ENCODE assay signal across 20 mouse cellular contexts in the genomic region with DNA sequence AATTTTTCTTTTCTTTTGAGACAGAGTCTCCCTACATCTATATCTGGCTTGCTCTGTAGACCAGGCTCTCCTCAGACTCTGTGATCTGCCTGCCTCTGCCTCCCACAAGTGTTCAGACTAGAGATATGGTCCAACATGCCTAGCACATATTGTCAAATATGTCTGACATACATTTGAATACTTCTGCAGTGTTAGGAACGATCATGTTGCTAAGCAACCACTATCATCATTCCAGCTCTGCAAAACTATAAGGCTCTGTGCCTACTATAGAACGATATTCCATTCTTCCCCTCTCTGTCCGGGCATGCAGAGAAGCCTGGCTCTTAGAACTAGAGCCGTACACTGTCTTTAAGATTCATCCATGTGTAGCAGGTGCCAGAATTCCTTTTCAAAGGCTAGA. TPM values are rescaled to one million over a fixed set of nuclear protein-coding genes. Genes with fewer than 3 reads are reported as not detected.
DNase-seq lines count a peak whose midpoint lies in the region; ATAC-seq and TF ChIP-seq lines count a peak whose summit lies in the region.
"Had no signal": no experiment of that assay in that cellular context is flagged by ENCODE, and none has a peak within 500 bp of the region (broad histone marks: within the 10 kb centered on the region; RNA-seq: fewer than 3 reads in every experiment).

No protein-coding gene starts in this region.

- H3K27me3 ChIP-seq in heart, embryonic 10.5 days (ENCODE audit: insufficient read depth, poor library complexity, severe bottlenecking), result 0 out of 2 replicates have a peak, but pooled peaks cover 2% of the 10 kb centered on the region
- H3K27me3 ChIP-seq in hindbrain, embryonic 13.5 days, result no peaks in the 10 kb centered on the region
- no peaks in the 10 kb centered on the region for H3K27me3 ChIP-seq in hindbrain, embryonic 10.5 days (ENCODE audit: insufficient read depth, poor library complexity, severe bottlenecking)
- no peaks in the 10 kb centered on the region for H3K27me3 ChIP-seq in forebrain, postnatal 0 days (ENCODE audit: insufficient read depth, low read length)
- H3K27me3 ChIP-seq: embryonic facial prominence, embryonic 12.5 days; midbrain, embryonic 12.5 days had no signal

- no peak for TF ChIP-seq POLR2A in brain, embryonic 14.5 days (IDR thresholded peaks at IDR 0.05; ENCODE audit: borderline replicate concordance, extremely low read depth, insufficient read depth, insufficient read length, poor library complexity, severe bottlenecking)

- no peak overlapping the region for H3K4me3 ChIP-seq in heart, embryonic 10.5 days
- H3K4me3 ChIP-seq in hindbrain, embryonic 13.5 days, result no peak overlapping the region
- no peak overlapping the region for H3K4me3 ChIP-seq in hindbrain, embryonic 10.5 days
- H3K4me3 ChIP-seq in forebrain, postnatal 0 days (ENCODE audit: low read depth, low read length), result no peak overlapping the region
- H3K4me3 ChIP-seq: embryonic facial prominence, embryonic 12.5 days; midbrain, embryonic 12.5 days had no signal

- DNase-seq in heart, embryonic 10.5 days (ENCODE audit: low spot score), result no peak
- DNase-seq in heart, postnatal 25 days (ENCODE audit: low spot score), result no peak
- DNase-seq in hindbrain, embryonic 10.5 days (ENCODE audit: low spot score), result no peak
- peak; percentile 62 for DNase-seq in brain, embryonic 14.5 days (ENCODE audit: low read depth)
- DNase-seq in forebrain, postnatal 0 days, result no peak
- DNase-seq in adrenal gland, postnatal 10 days, result no peak
- DNase-seq: adrenal gland, postnatal 14 days; B cell, adult 2 months; cerebellum, adult 8-10 months; kidney, adult 9 months; kidney, postnatal 4 days; liver; lung, adult 2 months; lung, postnatal 36 days; right cerebral cortex, adult 18-20 months; thymus, adult 18-20 months had no signal

- no peaks in the 10 kb centered on the region for H3K9me3 ChIP-seq in heart, embryonic 10.5 days
- no peaks in the 10 kb centered on the region for H3K9me3 ChIP-seq in hindbrain, embryonic 13.5 days
- no peaks in the 10 kb centered on the region for H3K9me3 ChIP-seq in hindbrain, embryonic 10.5 days
- H3K9me3 ChIP-seq in forebrain, postnatal 0 days (ENCODE audit: low read length), result no peaks in the 10 kb centered on the region
- H3K9me3 ChIP-seq: embryonic facial prominence, embryonic 12.5 days; midbrain, embryonic 12.5 days had no signal

- TF ChIP-seq CTCF in brain, embryonic 14.5 days (IDR thresholded peaks at IDR 0.05; ENCODE audit: borderline replicate concordance, extremely low read depth, insufficient read depth, insufficient read length), result no peak
- TF ChIP-seq CTCF in forebrain, postnatal 0 days (IDR thresholded peaks at IDR 0.05; ENCODE audit: low read depth), result no peak

- 84% methylated on average over 4 of the region's 4 CpGs for WGBS in heart, embryonic 10.5 days
- WGBS in hindbrain, embryonic 13.5 days, result 11% methylated on average over 4 of the region's 4 CpGs
- WGBS in hindbrain, embryonic 10.5 days, result 42% methylated on average over 4 of the region's 4 CpGs
- 13% methylated on average over 4 of the region's 4 CpGs for WGBS in forebrain, postnatal 0 days

- peaks cover 2% of the 10 kb centered on the region; the same call in 1 of the 2 replicates for H3K36me3 ChIP-seq in heart, embryonic 10.5 days
- H3K36me3 ChIP-seq in hindbrain, embryonic 13.5 days, result peaks cover 14% of the 10 kb centered on the region
- H3K36me3 ChIP-seq in hindbrain, embryonic 10.5 days, result peaks cover 11% of the 10 kb centered on the region
- peaks cover 5% of the 10 kb centered on the region; the same call in 1 of the 2 replicates for H3K36me3 ChIP-seq in forebrain, postnatal 0 days (ENCODE audit: insufficient read depth)

- intact Hi-C loops in heart, postnatal 25 days (cut with DNase I), result no loop called here

- no peak for ATAC-seq in hindbrain, embryonic 13.5 days (ENCODE audit: low FRiP score)
- no peak for ATAC-seq in forebrain, postnatal 0 days

- peaks cover 43% of the 10 kb centered on the region for H3K4me1 ChIP-seq in heart, embryonic 10.5 days
- H3K4me1 ChIP-seq in hindbrain, embryonic 13.5 days (replicated peaks), result peaks cover 53% of the 10 kb centered on the region
- H3K4me1 ChIP-seq in hindbrain, embryonic 10.5 days (replicated peaks), result peaks cover 62% of the 10 kb centered on the region
- 0 out of 2 replicates have a peak, but pooled peaks cover 12% of the 10 kb centered on the region for H3K4me1 ChIP-seq in forebrain, postnatal 0 days (ENCODE audit: insufficient read depth)

- peak overlapping the region; percentile 13; the same call in 1 of the 2 replicates for H3K4me2 ChIP-seq in hindbrain, embryonic 13.5 days
- H3K4me2 ChIP-seq in forebrain, postnatal 0 days (ENCODE audit: low read depth), result peak overlapping the region; percentile 28
- H3K4me2 ChIP-seq: embryonic facial prominence, embryonic 12.5 days had no signal

- peak overlapping the region; percentile 84; the same call in 1 of the 2 replicates for H3K27ac ChIP-seq in heart, embryonic 10.5 days
- H3K27ac ChIP-seq in hindbrain, embryonic 13.5 days, result no peak overlapping the region
- no peak overlapping the region for H3K27ac ChIP-seq in hindbrain, embryonic 10.5 days
- peak overlapping the region; percentile 67 for H3K27ac ChIP-seq in forebrain, postnatal 0 days (ENCODE audit: low read depth, low read length)
- H3K27ac ChIP-seq: embryonic facial prominence, embryonic 12.5 days had no signal

- H3K9ac ChIP-seq in hindbrain, embryonic 13.5 days, result 0 out of 2 replicates have a peak overlapping the region, but pooled peaks have one; percentile 51
- H3K9ac ChIP-seq in forebrain, postnatal 0 days, result no peak overlapping the region
- H3K9ac ChIP-seq: embryonic facial prominence, embryonic 12.5 days; midbrain, embryonic 12.5 days had no signal

RNA-seq across cellular contexts. Expression of a gene that starts 3.4 kb away (rescaled TPM):
- 27.8 and 42.2 TPM in 2 replicates for polyA plus RNA-seq in heart, embryonic 10.5 days (2016; fragmentation: Nextera tagmentation; extraction: Ambion mirVana)
- 100 to 1,000 TPM; 560 to 591 TPM for total RNA-seq in heart, postnatal 25 days (2021)
- 91.0 and 93.8 TPM in 2 replicates for polyA plus RNA-seq in hindbrain, embryonic 13.5 days (2015; fragmentation: Nextera tagmentation; extraction: Ambion mirVana)
- 35.0 and 52.2 TPM in 2 replicates for polyA plus RNA-seq in hindbrain, embryonic 10.5 days (2016; fragmentation: Nextera tagmentation; extraction: Ambion mirVana)
- 87.9 and 92.7 TPM in 2 replicates for polyA plus RNA-seq in brain, embryonic 14.5 days (2012; rRNA removed)
- 224 and 230 TPM in 2 replicates for total RNA-seq in forebrain, postnatal 0 days (2014; rRNA removed)
- polyA plus RNA-seq in forebrain, postnatal 0 days (2015; fragmentation: Nextera tagmentation; extraction: Ambion mirVana), result 152 TPM in 2 replicates
- total RNA-seq in adrenal gland, postnatal 10 days (2021), result 100 to 1,000 TPM; 171 to 188 TPM

RNA-seq across cellular contexts. Expression of a gene that starts 18.2 kb away (rescaled TPM):
- polyA plus RNA-seq in heart, embryonic 10.5 days (2016; fragmentation: Nextera tagmentation; extraction: Ambion mirVana), result 340 and 349 TPM in 2 replicates
- total RNA-seq in heart, postnatal 25 days (2021), result 10 to 100 TPM; 63.6 to 68.4 TPM
- polyA plus RNA-seq in hindbrain, embryonic 13.5 days (2015; fragmentation: Nextera tagmentation; extraction: Ambion mirVana), result 208 and 213 TPM in 2 replicates
- polyA plus RNA-seq in hindbrain, embryonic 10.5 days (2016; fragmentation: Nextera tagmentation; extraction: Ambion mirVana), result 274 and 292 TPM in 2 replicates
- polyA plus RNA-seq in brain, embryonic 14.5 days (2012; rRNA removed), result 152 and 167 TPM in 2 replicates
- 160 and 184 TPM in 2 replicates for total RNA-seq in forebrain, postnatal 0 days (2014; rRNA removed)
- polyA plus RNA-seq in forebrain, postnatal 0 days (2015; fragmentation: Nextera tagmentation; extraction: Ambion mirVana), result 181 and 212 TPM in 2 replicates
- 100 to 1,000 TPM; 118 to 129 TPM for total RNA-seq in adrenal gland, postnatal 10 days (2021)

RNA-seq across cellular contexts. Expression of a gene that starts 45.1 kb away (rescaled TPM):
- 4.5 and 5.2 TPM in 2 replicates for polyA plus RNA-seq in heart, embryonic 10.5 days (2016; fragmentation: Nextera tagmentation; extraction: Ambion mirVana)
- total RNA-seq in heart, postnatal 25 days (2021), result 1 to 10 TPM; 1.3 to 1.8 TPM
- 4.0 and 4.1 TPM in 2 replicates for polyA plus RNA-seq in hindbrain, embryonic 13.5 days (2015; fragmentation: Nextera tagmentation; extraction: Ambion mirVana)
- polyA plus RNA-seq in hindbrain, embryonic 10.5 days (2016; fragmentation: Nextera tagmentation; extraction: Ambion mirVana), result 2.2 and 4.1 TPM in 2 replicates
- 1.9 and 3.2 TPM in 2 replicates for polyA plus RNA-seq in brain, embryonic 14.5 days (2012; rRNA removed)
- total RNA-seq in forebrain, postnatal 0 days (2014; rRNA removed), result 3.6 TPM in 2 replicates
- 3.2 and 4.9 TPM in 2 replicates for polyA plus RNA-seq in forebrain, postnatal 0 days (2015; fragmentation: Nextera tagmentation; extraction: Ambion mirVana)
- 10 to 100 TPM; 12.3 to 13.4 TPM for total RNA-seq in adrenal gland, postnatal 10 days (2021)
- total RNA-seq: common myeloid progenitor, adult 5-6 weeks had no signal

Comparison
In these comparisons a context has a peak if more than half of its experiments do, and no peak if none do; other contexts are left out.
1. H3K27ac ChIP-seq: peak in heart, embryonic 10.5 days (single experiment) and forebrain, postnatal 0 days (single experiment); none in hindbrain, embryonic 13.5 days (single experiment) and hindbrain, embryonic 10.5 days (single experiment).